Mouse (Mus musculus) liver, embryonic 14.5 days (tissue): ENCODE data around the gene Tas2r143.

ENCODE experiments used
- CTCF ChIP-seq: IDR thresholded peaks from 2 replicates; pipeline ENCODE4 v1.5.1; 2016; ENCODE audit warnings: antibody characterized with exemption, low read depth, control low read depth
- EP300 ChIP-seq: IDR thresholded peaks from 2 replicates; pipeline ENCODE4 v1.6.1; 2016; ENCODE audit warnings: antibody characterized with exemption, low read depth

GRCm38 (mm10) chr6:42351776-42352485 is 48.1 kb upstream of the Tas2r143 start:
- no peak for TF ChIP-seq EP300
- TF ChIP-seq CTCF: no peak
